Mouse (Mus musculus): ENCODE data around the gene Atp8b4. TPM values are rescaled to one million over a fixed set of nuclear protein-coding genes. Genes with fewer than 3 reads are reported as not detected.

Gene Atp8b4
- polyA plus RNA-seq, 1 experiment: 31.7 TPM

DNA sequence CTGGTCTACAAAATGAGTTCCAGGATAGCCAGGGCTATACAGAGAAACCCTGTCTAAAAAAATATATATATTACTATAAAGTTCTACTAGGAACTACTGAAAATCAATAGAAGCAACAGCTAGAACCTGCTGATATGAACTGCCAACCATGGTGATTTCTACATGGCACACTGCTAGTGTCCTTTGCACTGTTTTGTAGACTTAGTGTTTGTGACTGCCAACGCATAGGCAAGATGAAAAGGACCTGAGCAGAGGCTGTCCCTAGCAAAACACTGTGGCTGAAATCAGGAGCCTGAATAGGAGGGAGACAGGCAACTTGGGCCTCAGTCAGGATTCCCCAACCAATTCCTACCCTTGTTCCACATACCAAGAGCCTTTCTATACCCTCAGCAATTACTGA is 141.2 kb downstream of the Atp8b4 start:
- no peak overlapping the region for H3K27ac ChIP-seq (ENCODE audit: insufficient read depth, low read depth, low read length)
- H3K4me1 ChIP-seq (ENCODE audit: control insufficient read depth, insufficient read depth, low read length): peaks cover 11% of the 10 kb centered on the region
- H3K4me3 ChIP-seq (ENCODE audit: insufficient read depth, low read length): no peak overlapping the region
- TF ChIP-seq CTCF (IDR thresholded peaks at IDR 0.05; ENCODE audit: low read depth, low read length) (no peak), POLR2A (IDR thresholded peaks at IDR 0.05; ENCODE audit: borderline replicate concordance, low read depth, low read length) (no peak)

DNA sequence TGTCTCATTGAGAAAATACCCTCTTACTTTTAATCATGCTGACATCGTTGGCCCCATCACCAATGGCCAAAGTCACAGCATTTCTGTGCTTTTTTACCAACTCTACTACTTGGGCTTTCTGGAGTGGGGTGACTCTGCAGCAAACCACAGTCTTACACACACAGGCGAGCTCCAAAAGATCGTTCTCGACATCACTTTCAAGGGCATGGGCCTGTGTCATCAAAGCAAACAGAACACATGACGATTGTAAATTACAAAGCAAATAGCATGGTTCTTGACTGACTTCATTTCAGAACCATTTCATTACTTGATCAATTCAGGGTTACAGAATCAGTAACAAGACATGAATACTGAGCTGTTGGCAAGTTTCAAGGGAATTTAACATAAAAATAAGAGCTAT is 141.7 kb downstream of the Atp8b4 start:
- peaks cover 7% of the 10 kb centered on the region for H3K4me1 ChIP-seq (ENCODE audit: control insufficient read depth, insufficient read depth, low read length)
- H3K27ac ChIP-seq (ENCODE audit: insufficient read depth, low read depth, low read length): no peak overlapping the region
- H3K4me3 ChIP-seq (ENCODE audit: insufficient read depth, low read length): no peak overlapping the region
- TF ChIP-seq POLR2A (IDR thresholded peaks at IDR 0.05; ENCODE audit: borderline replicate concordance, low read depth, low read length) (no peak), CTCF (IDR thresholded peaks at IDR 0.05; ENCODE audit: low read depth, low read length) (no peak)

DNA sequence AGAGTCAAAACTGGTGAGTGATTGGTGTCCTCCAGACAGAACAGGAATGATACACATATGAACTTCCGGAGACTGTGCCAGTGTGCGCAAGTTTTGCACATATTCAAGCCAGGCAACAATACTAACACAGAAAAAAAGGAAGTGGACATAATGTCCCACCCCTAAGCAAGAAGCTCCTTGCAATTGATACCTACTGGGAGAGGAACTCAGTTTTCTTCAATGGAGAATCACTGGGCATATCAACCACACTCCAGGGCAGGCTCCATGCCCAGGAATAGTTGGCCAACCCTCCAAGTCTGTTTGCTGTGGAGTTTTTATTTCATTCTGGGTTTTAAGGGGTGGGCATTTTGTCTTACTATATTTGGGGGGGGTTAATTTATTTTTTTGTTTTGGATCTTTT is 145.2 kb downstream of the Atp8b4 start:
- H3K27ac ChIP-seq (ENCODE audit: insufficient read depth, low read depth, low read length): no peak overlapping the region
- H3K4me3 ChIP-seq (ENCODE audit: insufficient read depth, low read length): no peak overlapping the region
- H3K4me1 ChIP-seq (ENCODE audit: control insufficient read depth, insufficient read depth, low read length): no peaks in the 10 kb centered on the region
- no peak for TF ChIP-seq CTCF (IDR thresholded peaks at IDR 0.05; ENCODE audit: low read depth, low read length)
- TF ChIP-seq POLR2A (IDR thresholded peaks at IDR 0.05; ENCODE audit: borderline replicate concordance, low read depth, low read length): no peak

DNA sequence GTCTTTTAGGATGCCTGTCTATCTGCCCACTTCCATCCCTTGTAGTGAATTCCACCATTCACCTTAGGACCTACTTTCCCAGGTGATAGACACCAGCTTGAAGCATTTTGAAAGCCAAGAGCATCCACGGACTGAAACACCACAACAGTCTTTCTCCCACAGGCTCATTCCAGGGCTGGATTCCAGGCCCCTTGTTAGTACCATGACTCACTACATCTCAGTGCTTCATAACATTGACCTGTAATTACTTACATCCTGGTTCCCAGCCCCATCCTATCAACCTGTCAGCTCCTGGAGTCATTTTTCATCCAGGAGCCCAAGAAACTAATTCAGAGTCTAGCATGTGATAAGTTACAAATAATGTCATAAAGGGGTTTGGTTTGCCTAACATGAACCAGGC is 148.7 kb downstream of the Atp8b4 start:
- TF ChIP-seq CTCF (IDR thresholded peaks at IDR 0.05; ENCODE audit: low read depth, low read length) (no peak), POLR2A (IDR thresholded peaks at IDR 0.05; ENCODE audit: borderline replicate concordance, low read depth, low read length) (no peak)
- Histone ChIP-seq H3K27ac (ENCODE audit: insufficient read depth, low read depth, low read length) (no peak overlapping the region), H3K4me3 (ENCODE audit: insufficient read depth, low read length) (no peak overlapping the region), H3K4me1 (ENCODE audit: control insufficient read depth, insufficient read depth, low read length) (no peaks in the 10 kb centered on the region)

DNA sequence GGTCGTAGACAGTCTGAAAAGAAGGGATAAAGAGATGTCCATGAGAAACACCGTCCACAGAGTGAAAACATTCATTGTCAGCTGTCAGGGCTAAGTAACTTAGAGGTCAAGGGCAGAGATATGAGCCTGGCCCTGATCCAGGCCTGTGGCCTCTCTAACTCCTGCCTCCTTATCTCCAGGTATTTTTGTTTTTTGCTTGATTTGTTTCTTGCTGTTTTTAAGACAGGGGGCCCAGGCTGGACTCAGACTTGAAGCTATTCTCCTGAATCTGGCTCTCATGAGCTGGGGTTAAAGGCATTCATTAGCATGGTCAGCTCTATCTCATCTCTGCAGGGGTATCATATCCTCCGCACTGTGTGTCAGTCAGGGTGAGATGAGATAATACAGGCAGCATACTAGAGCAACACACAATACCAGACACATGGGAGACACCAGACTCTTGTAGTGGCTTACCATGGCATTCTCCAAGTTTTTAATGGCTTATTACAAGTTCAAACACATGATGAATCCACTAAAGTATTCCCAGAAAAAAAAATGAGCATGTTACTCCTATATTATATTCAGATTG is 157.4 kb downstream of the Atp8b4 start:
- Histone ChIP-seq H3K4me3 (ENCODE audit: insufficient read depth, low read length) (no peak overlapping the region), H3K27ac (ENCODE audit: insufficient read depth, low read depth, low read length) (no peak overlapping the region), H3K4me1 (ENCODE audit: control insufficient read depth, insufficient read depth, low read length) (no peaks in the 10 kb centered on the region)
- TF ChIP-seq POLR2A (IDR thresholded peaks at IDR 0.05; ENCODE audit: borderline replicate concordance, low read depth, low read length) (no peak), CTCF (IDR thresholded peaks at IDR 0.05; ENCODE audit: low read depth, low read length) (no peak)

DNA sequence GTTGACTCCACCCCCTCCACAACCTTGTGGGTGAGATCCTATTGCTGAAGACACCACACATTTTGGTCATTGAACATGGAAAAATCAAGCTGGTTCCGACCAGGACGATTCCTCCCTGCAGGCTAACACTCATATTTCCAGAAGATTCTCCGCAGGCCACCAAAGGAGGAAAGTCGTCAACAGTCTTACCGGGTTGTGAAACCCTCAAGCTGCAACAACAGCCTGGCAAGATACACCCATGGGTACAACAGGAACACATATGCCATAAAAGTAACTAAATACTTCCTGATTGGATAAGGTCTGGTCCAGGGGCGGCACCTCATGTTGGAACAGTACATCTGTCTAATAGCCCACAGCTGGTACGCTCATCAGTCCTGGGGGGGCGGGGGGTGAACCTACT is 159.0 kb downstream of the Atp8b4 start:
- H3K27ac ChIP-seq (ENCODE audit: insufficient read depth, low read depth, low read length): no peak overlapping the region
- no peaks in the 10 kb centered on the region for H3K4me1 ChIP-seq (ENCODE audit: control insufficient read depth, insufficient read depth, low read length)
- no peak for TF ChIP-seq CTCF (IDR thresholded peaks at IDR 0.05; ENCODE audit: low read depth, low read length)
- no peak for TF ChIP-seq POLR2A (IDR thresholded peaks at IDR 0.05; ENCODE audit: borderline replicate concordance, low read depth, low read length)
- no peak overlapping the region for H3K4me3 ChIP-seq (ENCODE audit: insufficient read depth, low read length)

DNA sequence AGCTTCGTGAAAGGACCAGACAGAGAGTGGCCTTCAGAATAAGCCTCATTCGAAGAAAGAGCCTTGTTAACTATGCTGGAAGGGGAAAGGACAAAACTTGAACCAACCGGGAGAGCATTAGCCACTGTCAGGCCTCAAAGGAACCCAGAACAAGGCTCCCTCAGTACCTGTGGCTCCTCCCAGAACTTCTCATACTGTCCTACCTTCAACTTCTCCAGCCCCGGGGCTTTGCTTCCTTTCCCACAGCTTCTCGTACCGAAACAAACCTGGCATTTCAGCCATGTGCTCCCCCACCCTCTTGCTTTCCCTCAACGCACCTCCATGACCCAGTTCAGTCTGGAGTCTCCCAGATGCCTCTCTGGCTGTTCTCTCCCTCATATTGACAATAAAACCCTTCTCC is 160.3 kb downstream of the Atp8b4 start:
- no peak overlapping the region for H3K27ac ChIP-seq (ENCODE audit: insufficient read depth, low read depth, low read length)

DNA sequence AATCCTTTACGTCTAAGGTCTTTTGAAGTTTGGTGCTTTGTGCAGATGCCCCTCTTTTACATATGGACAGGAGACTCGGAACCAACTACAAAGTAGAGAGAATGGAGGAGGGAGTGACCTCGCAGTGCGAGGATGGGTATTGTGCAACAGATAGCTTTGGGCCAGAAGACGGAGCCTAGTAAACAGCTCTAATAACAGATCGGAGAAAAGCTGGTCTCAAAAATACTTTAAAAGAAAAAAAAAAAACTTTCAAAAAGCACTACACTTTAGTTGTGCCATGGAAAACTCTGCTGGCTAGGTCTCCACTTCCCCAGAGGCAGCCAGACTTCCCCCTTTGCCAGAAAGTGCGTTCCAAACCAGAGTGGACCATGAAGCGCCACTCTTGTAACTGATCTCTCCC is 161.0 kb downstream of the Atp8b4 start:
- Histone ChIP-seq H3K27ac (ENCODE audit: insufficient read depth, low read depth, low read length) (no peak overlapping the region), H3K4me1 (ENCODE audit: control insufficient read depth, insufficient read depth, low read length) (no peaks in the 10 kb centered on the region), H3K4me3 (ENCODE audit: insufficient read depth, low read length) (no peak overlapping the region)
- TF ChIP-seq POLR2A (IDR thresholded peaks at IDR 0.05; ENCODE audit: borderline replicate concordance, low read depth, low read length) (no peak), CTCF (IDR thresholded peaks at IDR 0.05; ENCODE audit: low read depth, low read length) (no peak)

More for the DNA sequence above, 160.3 kb downstream of the Atp8b4 start:
- TF ChIP-seq CTCF (IDR thresholded peaks at IDR 0.05; ENCODE audit: low read depth, low read length) (no peak), POLR2A (IDR thresholded peaks at IDR 0.05; ENCODE audit: borderline replicate concordance, low read depth, low read length) (no peak)
- Histone ChIP-seq H3K4me3 (ENCODE audit: insufficient read depth, low read length) (no peak overlapping the region), H3K4me1 (ENCODE audit: control insufficient read depth, insufficient read depth, low read length) (no peaks in the 10 kb centered on the region)

DNA sequence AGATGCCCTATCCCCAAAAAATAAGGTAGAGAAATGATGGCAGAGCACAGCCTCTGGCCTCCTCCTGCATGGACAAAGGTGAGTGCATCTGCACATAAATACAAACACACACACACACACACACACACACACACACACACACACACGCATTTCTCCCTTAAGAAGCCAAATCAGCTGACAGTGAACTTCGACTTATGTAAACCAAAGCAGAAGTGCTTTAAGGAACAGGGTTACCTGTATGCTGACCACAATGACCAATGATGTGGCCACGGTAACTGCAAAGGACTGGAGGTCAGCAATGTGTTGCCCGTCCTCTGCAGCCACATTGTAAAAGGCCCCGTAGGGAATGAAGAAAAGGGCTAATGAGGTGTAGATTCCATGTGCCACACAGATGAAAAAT is 163.3 kb downstream of the Atp8b4 start:
- TF ChIP-seq POLR2A (IDR thresholded peaks at IDR 0.05; ENCODE audit: borderline replicate concordance, low read depth, low read length) (no peak), CTCF (IDR thresholded peaks at IDR 0.05; ENCODE audit: low read depth, low read length) (no peak)
- H3K4me1 ChIP-seq (ENCODE audit: control insufficient read depth, insufficient read depth, low read length): no peaks in the 10 kb centered on the region
- no peak overlapping the region for H3K27ac ChIP-seq (ENCODE audit: insufficient read depth, low read depth, low read length)
- H3K4me3 ChIP-seq (ENCODE audit: insufficient read depth, low read length): no peak overlapping the region

DNA sequence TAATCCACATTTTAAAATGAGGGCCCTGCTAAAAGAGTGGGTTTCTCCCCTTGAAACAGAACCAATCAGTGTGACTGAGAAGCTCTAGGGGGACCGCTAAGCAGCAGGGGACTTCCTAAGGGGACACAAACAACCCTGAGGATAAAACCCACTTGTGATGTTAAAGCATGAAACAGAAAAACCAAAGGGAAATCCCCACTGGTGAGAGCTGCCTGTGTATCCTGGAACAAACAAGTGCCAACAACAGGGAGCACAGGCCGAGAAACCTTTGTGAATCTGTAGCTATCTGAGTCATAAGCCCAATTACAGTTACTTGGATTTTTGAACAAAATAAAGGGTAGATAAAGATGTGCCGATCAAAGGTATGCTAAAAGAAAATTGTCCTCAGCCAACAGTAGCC is 168.7 kb downstream of the Atp8b4 start:
- TF ChIP-seq CTCF (IDR thresholded peaks at IDR 0.05; ENCODE audit: low read depth, low read length) (no peak), POLR2A (IDR thresholded peaks at IDR 0.05; ENCODE audit: borderline replicate concordance, low read depth, low read length) (no peak)
- H3K4me3 ChIP-seq (ENCODE audit: insufficient read depth, low read length): no peak overlapping the region
- H3K4me1 ChIP-seq (ENCODE audit: control insufficient read depth, insufficient read depth, low read length): peaks cover 7% of the 10 kb centered on the region
- H3K27ac ChIP-seq (ENCODE audit: insufficient read depth, low read depth, low read length): no peak overlapping the region

DNA sequence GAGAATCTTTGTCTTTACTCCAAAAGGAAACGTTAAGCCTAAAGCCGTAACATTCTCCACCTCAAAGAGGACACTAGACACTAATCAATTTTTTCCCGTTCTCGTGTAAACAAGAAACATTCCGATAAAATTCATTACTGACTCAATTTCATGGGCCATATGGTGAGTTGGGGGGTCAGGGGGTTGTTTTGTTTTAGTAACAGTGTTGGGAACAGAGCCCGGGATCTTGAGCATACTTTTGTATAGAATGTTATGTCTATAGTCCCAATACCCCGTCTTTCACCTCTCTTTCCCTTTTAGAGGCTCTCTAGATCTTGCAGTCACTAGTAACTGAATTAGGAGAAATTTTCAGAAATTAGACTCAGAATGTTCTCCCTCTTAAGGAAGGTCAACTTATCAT is 177.3 kb downstream of the Atp8b4 start:
- TF ChIP-seq CTCF (IDR thresholded peaks at IDR 0.05; ENCODE audit: low read depth, low read length) (no peak), POLR2A (IDR thresholded peaks at IDR 0.05; ENCODE audit: borderline replicate concordance, low read depth, low read length) (no peak)
- Histone ChIP-seq H3K4me1 (ENCODE audit: control insufficient read depth, insufficient read depth, low read length) (no peaks in the 10 kb centered on the region), H3K4me3 (ENCODE audit: insufficient read depth, low read length) (no peak overlapping the region), H3K27ac (ENCODE audit: insufficient read depth, low read depth, low read length) (no peak overlapping the region)

All from bone marrow macrophage, adult 2 months (primary cell).